Mouse (Mus musculus) cerebellum, adult 2 months (tissue): Measurements from ENCODE around the gene Wnt1.

Experiments used
- CTCF ChIP-seq: fragments of 200-500 bp; IDR thresholded peaks from 2 replicates; pipeline ENCODE4 v1.5.1; 2011; ENCODE audit warnings: low read depth, mild to moderate bottlenecking, control low read depth, low read length, moderate library complexity, borderline replicate concordance; ENCODE audit not compliant: insufficient read depth
- POLR2A ChIP-seq: fragments of 200-500 bp; IDR thresholded peaks from 2 replicates; pipeline ENCODE4 v1.6.1; 2011; ENCODE audit warnings: low read length, control low read depth, borderline replicate concordance; ENCODE audit not compliant: insufficient read depth

GRCm38 (mm10) chr15:98822147-98822546 lies 32.5 kb downstream of the Wnt1 start:
- TF ChIP-seq POLR2A: no peak
- no peak for TF ChIP-seq CTCF
